Comparison of ENCODE assay signal across 23 mouse cellular contexts in the genomic region with DNA sequence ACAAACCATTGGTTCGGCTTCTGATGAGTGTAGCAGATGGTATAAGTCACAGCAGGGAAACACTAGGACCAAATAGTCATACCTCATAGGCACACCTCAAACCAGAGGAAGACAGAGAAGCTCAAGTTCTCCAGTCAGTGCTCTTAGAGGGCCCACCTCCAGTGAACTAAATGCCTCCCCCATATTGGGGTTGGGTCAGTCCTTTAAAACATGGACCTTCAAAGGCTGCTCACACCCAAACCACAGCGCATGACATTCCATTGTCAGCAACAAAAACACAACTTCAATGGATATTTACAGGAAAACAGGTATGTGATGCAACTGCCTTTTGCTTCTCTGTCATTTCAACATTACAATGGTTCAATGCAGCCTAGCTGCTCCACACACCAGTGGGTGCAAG.
"Had no signal": no experiment of that assay in that cellular context is flagged by ENCODE, and none has a peak within 500 bp of the region (broad histone marks: within the 10 kb centered on the region; RNA-seq: fewer than 3 reads in every experiment).

No protein-coding gene starts in this region.

- H3K27ac ChIP-seq: gastrocnemius, adult 2 months; heart, embryonic 10.5 days; hindbrain, embryonic 13.5 days; hindbrain, embryonic 15.5 days; hindbrain, postnatal 0 days; kidney, embryonic 15.5 days; kidney, postnatal 0 days; left cerebral cortex, adult 2 months; limb, embryonic 10.5 days; limb, embryonic 12.5 days; liver, embryonic 13.5 days; liver, embryonic 15.5 days had no signal

- H3K9me3 ChIP-seq: heart, embryonic 10.5 days; heart, embryonic 12.5 days; hindbrain, embryonic 13.5 days; hindbrain, embryonic 15.5 days; kidney, embryonic 15.5 days; limb, embryonic 10.5 days; limb, embryonic 12.5 days; liver, embryonic 13.5 days; liver, embryonic 15.5 days had no signal

- H3K9ac ChIP-seq: heart, embryonic 12.5 days; hindbrain, embryonic 13.5 days; hindbrain, embryonic 15.5 days; kidney, embryonic 15.5 days; limb, embryonic 12.5 days; liver, embryonic 13.5 days; liver, embryonic 15.5 days had no signal

- H3K4me3 ChIP-seq: gastrocnemius, adult 2 months; heart, embryonic 10.5 days; heart, embryonic 12.5 days; hindbrain, embryonic 13.5 days; hindbrain, embryonic 15.5 days; kidney, embryonic 15.5 days; left cerebral cortex, adult 2 months; limb, embryonic 10.5 days; limb, embryonic 12.5 days; liver, embryonic 13.5 days; liver, embryonic 15.5 days had no signal

- H3K27me3 ChIP-seq: heart, embryonic 12.5 days; hindbrain, embryonic 13.5 days; hindbrain, embryonic 15.5 days; kidney, embryonic 15.5 days; limb, embryonic 12.5 days; liver, embryonic 13.5 days; liver, embryonic 15.5 days had no signal

- DNase-seq: gastrocnemius, adult 2 months; gastrocnemius, postnatal 10 days; gastrocnemius, postnatal 25 days; heart, adult 18-20 months; heart, postnatal 10 days; kidney, adult 11 months; kidney, adult 2 months; kidney, adult 9 months; kidney, postnatal 14 days; kidney, postnatal 36 days; liver; liver, embryonic 13.5 days had no signal

- H3K4me1 ChIP-seq: heart, embryonic 10.5 days; heart, embryonic 12.5 days; hindbrain, embryonic 13.5 days; hindbrain, embryonic 15.5 days; kidney, embryonic 15.5 days; limb, embryonic 10.5 days; limb, embryonic 12.5 days; liver, embryonic 13.5 days; liver, embryonic 15.5 days had no signal

- H3K36me3 ChIP-seq: heart, embryonic 10.5 days; heart, embryonic 12.5 days; hindbrain, embryonic 13.5 days; hindbrain, embryonic 15.5 days; kidney, embryonic 15.5 days; limb, embryonic 10.5 days; limb, embryonic 12.5 days; liver, embryonic 13.5 days; liver, embryonic 15.5 days had no signal
